Mouse (Mus musculus) gastrocnemius, adult 2 months (tissue): Measurements from ENCODE around the gene Tns4. TPM values are rescaled to one million over a fixed set of nuclear protein-coding genes. Genes with fewer than 3 reads are reported as not detected.
A peak's percentile ranks its signal among the peaks of the same experiment; 100 is the strongest.

Experiments
- DNase-seq: peaks from one replicate; pipeline ENCODE4 v3.0.0; 2022
- H3K27ac ChIP-seq: fragments of 200-600 bp; 2 replicates; pipeline ENCODE4 v1.8.1; 2022; ENCODE audit warnings: mild to moderate bottlenecking
- H3K4me3 ChIP-seq: fragments of 200-600 bp; 2 replicates; pipeline ENCODE4 v1.8.1; 2022; ENCODE audit warnings: mild to moderate bottlenecking, moderate library complexity
- CTCF ChIP-seq: fragments of 200-600 bp; IDR thresholded peaks from 2 replicates; pipeline ENCODE4 v1.8.1; 2022; ENCODE audit warnings: antibody characterized with exemption, mild to moderate bottlenecking, moderate library complexity
- intact Hi-C: fragments of 180-260 bp; cut with DNase I; formaldehyde crosslinking; loops from one replicate; pipeline ENCODE4 v1.15.1; 2025
- total RNA-seq, 2 experiments: library from RNA; stranded (reverse); gene quantifications; 2 replicates each; pipeline ENCODE4 v1.2.3; 2021

Tns4 gene
- total RNA-seq, 2 experiments from 2014 or later: 0.22 TPM; not detected in 1

DNA sequence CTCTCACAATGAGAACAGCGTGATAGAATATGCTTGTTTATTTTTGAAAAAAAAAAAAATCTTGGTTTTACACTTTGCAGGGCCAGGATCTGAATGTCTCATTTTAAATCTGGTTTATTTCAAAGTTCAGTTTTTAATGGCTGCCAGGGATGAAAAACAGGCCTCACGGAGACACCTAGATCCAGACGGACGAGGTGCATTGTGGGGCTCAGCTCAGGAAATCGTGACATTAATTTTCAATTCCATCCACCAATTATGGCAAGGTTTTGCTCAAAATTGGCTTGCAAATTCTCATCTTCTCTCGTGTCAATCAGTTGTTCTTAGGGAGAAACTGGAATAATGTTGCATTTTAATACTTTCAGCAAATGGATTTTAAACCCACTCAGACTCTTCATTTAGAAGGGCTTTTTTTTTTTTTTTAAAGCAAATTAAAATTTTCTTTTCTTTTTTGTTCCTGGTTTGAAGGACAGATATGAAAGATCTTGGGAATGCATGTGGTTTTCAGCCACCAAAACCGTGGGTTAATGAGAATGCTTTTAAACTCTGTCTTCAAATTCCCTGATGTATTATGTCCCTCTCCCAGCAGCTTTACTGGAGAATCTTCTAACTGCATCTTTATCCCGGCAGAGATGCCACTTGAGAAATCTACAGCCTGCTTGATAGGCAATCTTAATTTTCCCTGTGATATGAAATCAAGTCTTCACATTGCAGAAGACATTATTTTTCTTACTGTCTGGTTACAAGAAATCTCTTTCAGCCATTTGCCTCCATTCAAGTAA is 8.1 kb upstream of the Tns4 start:
- TF ChIP-seq CTCF: no peak
- no peak overlapping the region for H3K27ac ChIP-seq
- intact Hi-C loops: no loop called here
- no peak for DNase-seq
- no peak overlapping the region for H3K4me3 ChIP-seq

DNA sequence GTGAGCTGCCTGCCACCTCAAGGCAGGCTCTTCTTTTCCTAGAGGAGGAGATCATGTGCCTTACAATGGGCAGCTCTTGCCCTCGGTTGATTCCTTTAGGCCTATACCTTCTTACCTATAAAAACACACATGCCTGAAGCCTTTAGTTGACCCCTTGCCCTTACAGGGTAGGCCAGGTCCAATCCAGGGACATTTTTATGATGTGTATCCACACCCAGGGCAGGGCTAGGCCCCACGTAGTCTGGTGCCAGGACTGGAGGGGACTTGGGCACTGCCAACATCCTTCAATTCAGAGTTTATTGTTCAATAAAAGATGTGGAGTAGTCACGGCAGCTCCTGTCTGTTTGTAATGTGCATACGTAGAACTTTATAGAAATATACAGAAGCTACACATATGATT is 7.3 kb upstream of the Tns4 start:
- Histone ChIP-seq H3K4me3 (no peak overlapping the region), H3K27ac (no peak overlapping the region)
- no peak for DNase-seq
- intact Hi-C loops: no loop called here
- no peak for TF ChIP-seq CTCF

DNA sequence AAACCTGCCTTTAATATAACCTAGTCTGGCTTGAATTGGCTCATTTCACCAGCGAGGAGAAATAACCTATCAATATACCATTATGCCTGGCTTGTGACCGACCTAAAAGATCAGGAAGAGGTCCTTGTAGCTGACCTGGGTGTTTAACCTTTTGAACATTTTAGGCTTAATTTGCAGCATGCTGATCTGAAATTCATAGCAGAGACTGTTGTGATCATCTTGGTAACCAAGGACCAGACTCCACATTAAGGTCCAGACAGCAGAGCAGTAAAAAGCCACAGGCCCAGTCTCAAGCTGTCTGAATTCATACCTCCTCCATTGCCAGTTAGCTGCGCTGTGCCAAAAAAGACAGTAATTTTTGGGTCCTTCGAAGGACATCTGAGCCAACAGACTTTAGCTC is 6.7 kb upstream of the Tns4 start:
- Histone ChIP-seq H3K27ac (no peak overlapping the region), H3K4me3 (no peak overlapping the region)
- intact Hi-C loops: no loop called here
- DNase-seq: no peak
- TF ChIP-seq CTCF: no peak

DNA sequence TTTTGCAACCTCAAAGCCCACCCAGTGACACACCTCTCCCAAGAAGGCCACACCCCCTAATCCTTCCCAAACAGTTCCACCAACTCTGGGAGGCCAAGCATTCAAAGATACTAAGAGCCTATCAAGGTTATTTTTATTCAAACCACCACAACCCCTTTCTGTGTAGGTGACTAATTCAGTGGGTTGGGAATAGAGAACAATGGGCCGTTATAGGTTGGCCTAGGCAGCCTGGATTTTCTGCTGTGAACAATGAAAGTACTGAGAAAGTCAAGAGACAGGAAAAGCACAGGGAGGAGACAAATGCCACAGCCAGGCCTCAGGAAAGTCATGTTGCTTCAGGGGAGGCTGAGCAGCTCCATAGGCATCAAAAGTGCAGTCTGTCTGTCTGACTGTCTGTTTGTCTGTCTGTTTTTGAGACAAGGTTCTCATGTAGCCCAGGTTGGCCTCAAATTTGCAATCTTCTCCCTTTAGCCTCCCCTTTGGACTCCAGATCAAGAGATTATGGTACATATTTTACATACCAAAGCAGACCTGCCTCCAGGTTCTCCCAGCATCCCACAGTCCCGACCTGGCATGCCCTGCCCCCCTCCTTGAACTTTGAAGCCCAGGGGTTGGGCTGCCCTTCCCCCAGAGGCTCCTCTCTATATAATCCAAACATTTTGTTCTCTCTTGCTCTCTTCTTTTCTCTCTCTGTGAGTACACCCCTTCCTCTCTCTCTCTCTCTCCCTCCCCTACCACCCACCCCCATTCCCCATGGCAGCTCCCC is 6.0 kb upstream of the Tns4 start:
- Histone ChIP-seq H3K27ac (no peak overlapping the region), H3K4me3 (no peak overlapping the region)
- DNase-seq: no peak
- intact Hi-C loops: no loop called here
- TF ChIP-seq CTCF: no peak

DNA sequence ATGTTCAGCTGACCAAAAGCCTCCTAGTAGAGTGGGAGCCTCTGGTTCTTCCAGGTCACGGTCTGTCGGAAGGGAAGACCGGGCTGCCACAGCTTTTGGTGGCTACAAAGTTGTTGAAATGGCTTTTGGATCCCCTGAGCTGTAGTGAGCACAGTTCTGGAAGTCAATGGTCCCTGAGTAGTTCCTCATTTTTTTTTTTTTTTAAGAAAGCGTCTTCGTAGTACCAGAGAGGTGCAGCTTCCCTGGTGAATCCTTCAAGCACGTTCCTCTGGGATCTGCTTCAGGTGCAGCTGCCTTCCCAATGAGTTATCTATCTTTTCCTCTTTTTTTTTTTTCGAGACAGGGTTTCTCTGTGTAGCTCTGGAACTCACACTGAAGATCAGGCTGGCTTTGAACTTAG is 4.6 kb upstream of the Tns4 start:
- TF ChIP-seq CTCF: no peak
- intact Hi-C loops: no loop called here
- no peak overlapping the region for H3K27ac ChIP-seq
- no peak for DNase-seq
- H3K4me3 ChIP-seq: no peak overlapping the region

DNA sequence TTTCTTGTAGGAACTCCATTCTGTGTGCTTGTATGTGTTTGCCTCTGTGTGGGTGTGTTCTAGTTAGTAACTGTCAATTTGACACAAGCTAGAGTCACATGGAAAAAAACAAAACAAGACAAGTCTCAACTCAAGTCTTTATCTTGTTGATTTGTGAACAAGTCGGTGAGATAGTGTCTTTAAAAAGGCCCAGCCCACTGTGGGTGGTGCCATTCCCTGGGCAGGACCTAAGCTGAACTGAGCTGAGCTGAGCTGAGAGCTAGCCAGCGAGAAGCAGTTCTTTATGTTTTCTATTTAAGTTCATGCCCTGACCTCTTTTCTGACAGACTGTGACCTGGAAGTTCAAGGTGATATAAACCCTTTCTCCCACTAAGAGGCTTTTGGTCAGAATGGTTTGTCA is 2.6 kb upstream of the Tns4 start:
- TF ChIP-seq CTCF: no peak
- no peak for DNase-seq
- Histone ChIP-seq H3K4me3 (no peak overlapping the region), H3K27ac (no peak overlapping the region)
- intact Hi-C loops: no loop called here

DNA sequence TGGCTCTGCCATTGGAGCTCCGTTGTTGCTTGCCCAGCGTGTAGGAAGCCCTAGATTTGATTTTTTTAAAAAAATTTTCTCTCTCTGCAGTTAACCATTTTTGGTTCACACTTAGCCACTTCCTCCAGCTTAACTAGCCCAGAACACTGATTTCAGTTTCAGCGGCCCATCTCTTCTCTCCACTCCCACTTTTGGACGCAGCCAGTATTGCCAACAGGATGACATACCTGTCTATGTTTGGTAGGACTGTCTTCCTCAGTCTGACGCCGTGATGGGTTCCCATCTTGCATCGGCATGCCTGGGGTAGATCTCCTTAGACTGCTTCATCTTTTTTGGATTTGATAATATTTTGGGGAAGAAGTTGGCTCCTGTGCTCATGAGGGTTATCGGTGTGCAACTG is 1.3 kb upstream of the Tns4 start:
- Histone ChIP-seq H3K4me3 (no peak overlapping the region), H3K27ac (no peak overlapping the region)
- no peak for DNase-seq
- intact Hi-C loops: no loop called here
- TF ChIP-seq CTCF: no peak

DNA sequence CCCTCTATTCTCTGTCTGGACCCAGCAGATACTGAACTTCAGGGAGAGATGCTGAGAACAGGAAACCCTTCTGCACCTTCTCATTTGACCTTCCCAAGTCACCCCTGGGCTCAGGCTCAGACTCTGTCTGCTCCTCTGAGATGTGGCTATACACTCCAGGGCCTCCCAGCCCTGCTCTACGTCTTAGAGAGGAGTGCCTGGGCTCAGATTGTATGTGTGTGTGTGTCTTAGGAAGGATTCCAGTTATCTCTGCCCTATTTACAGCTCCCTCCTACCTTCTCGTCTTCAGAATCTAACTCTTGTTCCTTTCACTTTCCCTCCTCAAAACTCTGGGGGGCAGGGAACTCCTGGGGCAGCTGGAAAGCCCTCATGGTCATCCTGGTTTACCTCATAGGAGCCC is 620 bp downstream of the Tns4 start:
- no peak overlapping the region for H3K27ac ChIP-seq
- intact Hi-C loops: no loop called here
- no peak for TF ChIP-seq CTCF
- no peak for DNase-seq
- H3K4me3 ChIP-seq: no peak overlapping the region

DNA sequence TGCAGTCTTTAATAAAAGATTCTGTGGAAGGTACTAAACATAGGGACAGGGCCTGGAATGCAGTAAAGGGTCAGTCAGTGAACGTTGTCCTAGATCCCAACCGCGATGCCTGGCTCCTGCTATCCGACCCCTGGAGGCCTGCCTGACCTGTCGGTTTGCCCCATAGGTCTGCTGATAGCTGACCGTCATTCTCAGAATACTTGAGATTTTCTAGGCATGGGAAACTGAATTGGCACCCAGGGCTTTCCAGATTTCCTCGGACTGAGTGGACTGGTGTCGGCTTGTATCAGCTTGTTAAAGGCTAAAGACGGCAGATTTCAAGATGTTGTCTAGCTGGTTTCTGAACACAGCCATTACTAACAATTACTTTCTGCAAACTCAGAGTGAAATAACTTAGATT is 4.7 kb downstream of the Tns4 start:
- peak; percentile 10 for DNase-seq

DNA sequence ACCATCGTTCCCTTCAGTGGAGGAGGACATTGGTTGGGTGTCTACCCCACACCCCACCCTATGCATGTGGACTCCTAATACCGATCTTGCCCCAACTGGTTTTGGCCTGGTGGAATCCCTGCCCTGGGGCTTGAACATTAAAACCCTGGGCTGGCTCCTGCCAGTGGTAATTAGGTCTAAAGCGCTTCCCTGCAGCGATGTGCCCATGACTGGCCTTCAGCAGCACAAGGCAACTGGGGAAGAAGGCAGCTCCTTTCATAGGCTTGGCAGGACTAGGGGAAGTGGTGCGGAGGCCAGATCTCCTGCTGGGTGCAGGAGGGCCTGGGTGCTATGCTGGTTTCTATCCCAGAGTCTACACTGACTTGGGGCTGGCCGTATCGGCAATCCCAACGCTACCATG is 5.6 kb downstream of the Tns4 start:
- TF ChIP-seq CTCF: no peak
- H3K27ac ChIP-seq: no peak overlapping the region
- intact Hi-C loops: no loop called here
- H3K4me3 ChIP-seq: no peak overlapping the region
- DNase-seq: peak; percentile 5

More for the DNA sequence above, 4.7 kb downstream of the Tns4 start:
- H3K27ac ChIP-seq: no peak overlapping the region
- no peak for TF ChIP-seq CTCF
- no peak overlapping the region for H3K4me3 ChIP-seq
- intact Hi-C loops: no loop called here

DNA sequence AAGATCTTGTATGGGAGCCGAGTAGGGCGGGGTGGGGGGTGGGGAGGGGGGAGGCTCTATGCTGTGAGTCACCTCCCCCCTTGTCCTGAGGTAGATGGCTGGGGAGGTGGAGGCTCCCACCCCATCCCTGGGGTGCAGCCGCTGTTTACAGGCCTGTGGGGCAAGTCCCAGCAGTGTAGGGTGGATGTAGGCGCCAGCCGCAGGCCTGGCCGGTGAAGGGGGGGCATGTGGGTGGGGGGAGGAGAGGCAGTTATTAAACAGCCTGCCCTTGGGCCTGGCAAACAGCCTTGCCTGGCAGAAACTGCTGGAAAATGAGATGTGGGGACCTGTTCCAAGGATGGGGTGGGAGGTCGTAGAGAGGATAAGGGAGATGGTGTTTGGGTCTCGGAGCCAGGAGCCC is 7.0 kb downstream of the Tns4 start:
- Histone ChIP-seq H3K4me3 (no peak overlapping the region), H3K27ac (no peak overlapping the region)
- no peak for TF ChIP-seq CTCF
- intact Hi-C loops: no loop called here
- peak; percentile 25 for DNase-seq

DNA sequence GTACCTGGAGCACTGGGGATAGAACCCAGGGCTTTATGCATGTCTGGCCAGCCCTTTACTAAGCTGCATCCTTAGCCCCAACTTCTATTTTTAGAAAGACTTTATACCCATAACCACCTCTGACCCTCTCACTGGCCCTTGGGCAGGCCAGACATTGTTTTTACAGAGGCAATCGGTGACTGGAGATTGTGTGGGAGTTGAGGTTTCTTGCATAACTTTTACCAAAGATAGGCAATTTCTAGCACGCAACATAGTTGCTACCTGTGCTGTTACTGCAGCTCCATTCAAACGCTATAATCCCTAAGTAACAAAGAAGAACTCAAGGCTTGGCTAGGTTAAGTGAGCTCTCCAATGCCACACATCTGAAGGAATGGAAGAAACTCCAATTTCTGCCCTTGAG is 7.5 kb downstream of the Tns4 start:
- intact Hi-C loops: no loop called here
- H3K27ac ChIP-seq: no peak overlapping the region
- TF ChIP-seq CTCF: no peak
- no peak overlapping the region for H3K4me3 ChIP-seq
- peak; percentile 6 for DNase-seq

DNA sequence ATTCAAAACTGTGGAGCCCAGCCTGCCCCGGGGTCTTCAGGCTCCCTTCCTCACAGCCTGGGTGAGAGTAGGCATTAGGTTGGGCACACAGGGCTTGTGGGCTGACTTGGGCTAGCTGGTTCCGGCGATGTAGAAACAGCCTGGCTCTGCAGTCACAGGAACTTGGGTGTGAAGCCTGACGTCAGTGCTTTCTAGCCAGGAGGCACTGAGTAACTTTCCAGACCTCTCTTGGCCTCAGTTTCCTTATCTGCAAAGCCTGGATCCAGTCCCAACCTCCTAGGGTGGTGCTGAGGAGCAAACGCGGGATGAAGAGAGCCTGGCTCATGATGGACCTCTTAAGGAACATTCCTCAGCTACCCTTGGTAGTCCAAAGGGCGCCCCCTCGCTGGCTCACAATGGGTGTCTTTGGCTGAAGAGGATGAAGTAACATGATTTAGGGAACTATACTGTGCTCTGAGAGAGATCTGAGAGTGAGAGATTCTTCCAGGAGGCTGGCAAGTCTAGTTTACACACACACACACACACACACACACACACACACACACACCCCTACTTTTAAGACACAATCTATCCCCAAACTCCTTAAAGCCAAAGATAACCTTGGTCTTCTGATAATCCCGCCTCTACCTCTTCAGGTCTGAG is 8.1 kb downstream of the Tns4 start:
- no peak overlapping the region for H3K27ac ChIP-seq
- H3K4me3 ChIP-seq: no peak overlapping the region
- DNase-seq: peak; percentile 26
- no peak for TF ChIP-seq CTCF
- intact Hi-C loops: no loop called here
